Mouse (Mus musculus) E14TG2a.4 (cell line): ENCODE data around the gene Hsdl2.

Experiments used
- CTCF ChIP-seq: conservative IDR thresholded peaks from 2 replicates; pipeline ENCODE4 v1.5.1; 2014; ENCODE audit warnings: low read length
- NANOG ChIP-seq: IDR thresholded peaks from 2 replicates; pipeline ENCODE4 v1.6.1; 2014; ENCODE audit warnings: borderline replicate concordance, low read length, mixed read lengths
- POU5F1 ChIP-seq: IDR thresholded peaks from 2 replicates; pipeline ENCODE4 v1.6.1; 2014; ENCODE audit warnings: low read length, borderline replicate concordance

GRCm38 (mm10) chr4:59549977-59550560 is 31.3 kb upstream of the Hsdl2 start:
- TF ChIP-seq CTCF (no peak), NANOG (no peak), POU5F1 (no peak)
